Mouse (Mus musculus): ENCODE results near the gene Adgrl4. TPM values are rescaled to one million over a fixed set of nuclear protein-coding genes. Genes with fewer than 3 reads are reported as not detected.

The Adgrl4 gene
- polyA plus RNA-seq, 1 experiment from 2014 or later: 15.5 TPM

DNA sequence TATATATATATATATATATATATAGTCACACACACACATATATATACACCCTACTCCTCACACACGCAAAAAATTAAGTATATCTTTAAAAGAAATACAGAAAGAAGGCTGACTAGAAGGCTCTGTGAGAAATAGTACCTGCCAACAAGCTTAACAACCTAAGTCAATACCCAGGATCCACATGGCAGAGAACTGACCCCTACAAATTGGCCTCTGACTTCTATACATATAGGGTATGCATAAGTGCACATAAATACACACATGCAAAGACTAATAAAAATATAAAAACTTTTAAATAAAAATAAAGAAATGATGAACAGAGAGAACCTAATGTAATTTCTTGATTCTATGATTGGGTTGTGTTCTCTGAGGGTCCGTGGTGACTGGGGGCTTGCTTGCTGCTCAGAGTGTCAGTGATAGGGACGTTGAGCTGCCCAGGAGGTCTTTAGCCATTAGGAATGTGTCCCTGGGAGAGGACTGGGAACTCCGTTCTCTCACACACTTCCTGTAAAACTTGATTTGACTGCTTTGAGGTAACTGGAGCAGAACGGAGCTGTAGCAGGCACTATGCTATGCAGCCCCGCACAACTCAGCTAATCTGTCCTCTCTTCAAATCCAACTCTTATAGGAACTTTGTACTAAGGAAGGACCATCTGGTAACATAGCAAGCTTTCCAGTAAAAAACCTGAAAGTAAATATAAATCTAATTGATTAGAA lies 17.5 kb downstream of the Adgrl4 start:
- H3K36me3 ChIP-seq (ENCODE audit: control insufficient read depth, insufficient read depth, low read length): no peaks in the 10 kb centered on the region
- 66% methylated on average over 6 of the region's 6 CpGs for WGBS
- DNase-seq (no peak), ATAC-seq (ENCODE audit: low FRiP score, low TSS enrichment) (no peak)
- H3K4me3 ChIP-seq (replicated peaks; ENCODE audit: low read depth, low read length): no peak overlapping the region
- no peak overlapping the region for H3K27ac ChIP-seq (replicated peaks; ENCODE audit: low read depth, low read length)
- no peak overlapping the region for H3K9ac ChIP-seq (replicated peaks; ENCODE audit: low read length)
- H3K27me3 ChIP-seq (ENCODE audit: control insufficient read depth, insufficient read depth, low read length): no peaks in the 10 kb centered on the region
- H3K9me3 ChIP-seq (ENCODE audit: control insufficient read depth, low read length): no peaks in the 10 kb centered on the region
- no peak overlapping the region for H3K4me2 ChIP-seq (ENCODE audit: low read length)
- no peaks in the 10 kb centered on the region for H3K4me1 ChIP-seq (ENCODE audit: control insufficient read depth, insufficient read depth, low read length)

DNA sequence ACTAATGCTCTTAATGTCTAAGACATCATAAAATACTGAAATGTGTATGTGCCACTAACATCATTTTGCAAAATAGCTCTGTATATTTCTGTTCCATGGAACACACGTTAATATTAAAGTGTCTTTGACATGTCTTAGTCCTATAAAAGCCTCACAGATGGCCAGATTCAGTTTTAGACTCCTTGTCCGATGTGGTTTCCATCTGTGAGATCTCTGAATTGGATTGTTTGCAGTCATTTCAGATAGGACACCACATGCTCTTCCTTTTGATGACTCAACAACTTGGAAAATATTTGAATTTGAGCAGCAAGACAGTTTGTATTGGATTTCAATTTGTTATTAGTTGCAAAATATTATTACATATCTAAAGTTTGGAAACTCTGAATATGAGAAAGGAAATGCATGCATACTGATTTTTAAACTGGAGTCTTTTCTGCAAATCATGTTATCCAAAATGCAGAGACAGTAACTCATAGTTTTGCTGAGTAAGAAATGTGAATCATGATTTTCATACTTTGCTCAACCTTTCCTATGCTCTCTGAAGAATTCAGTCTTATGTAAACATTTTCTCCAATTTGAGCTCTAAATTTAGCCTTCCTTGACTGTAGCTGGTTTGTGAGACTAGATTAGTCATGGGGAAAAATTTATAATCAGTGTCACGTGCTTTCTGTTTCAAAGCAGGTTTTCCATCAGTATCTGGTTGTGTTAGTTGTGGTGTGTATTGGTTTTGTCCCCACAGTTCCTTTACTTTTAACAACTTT lies 21.9 kb downstream of the Adgrl4 start:
- Histone ChIP-seq H3K4me3 (replicated peaks; ENCODE audit: low read depth, low read length) (no peak overlapping the region), H3K9me3 (ENCODE audit: control insufficient read depth, low read length) (no peaks in the 10 kb centered on the region), H3K36me3 (ENCODE audit: control insufficient read depth, insufficient read depth, low read length) (no peaks in the 10 kb centered on the region), H3K4me1 (ENCODE audit: control insufficient read depth, insufficient read depth, low read length) (no peaks in the 10 kb centered on the region), H3K27ac (replicated peaks; ENCODE audit: low read depth, low read length) (no peak overlapping the region), H3K4me2 (ENCODE audit: low read length) (no peak overlapping the region), H3K27me3 (ENCODE audit: control insufficient read depth, insufficient read depth, low read length) (no peaks in the 10 kb centered on the region), H3K9ac (replicated peaks; ENCODE audit: low read length) (no peak overlapping the region)
- DNase-seq: no peak
- WGBS: 83% methylated on average over 3 of the region's 3 CpGs
- ATAC-seq (ENCODE audit: low FRiP score, low TSS enrichment): no peak

DNA sequence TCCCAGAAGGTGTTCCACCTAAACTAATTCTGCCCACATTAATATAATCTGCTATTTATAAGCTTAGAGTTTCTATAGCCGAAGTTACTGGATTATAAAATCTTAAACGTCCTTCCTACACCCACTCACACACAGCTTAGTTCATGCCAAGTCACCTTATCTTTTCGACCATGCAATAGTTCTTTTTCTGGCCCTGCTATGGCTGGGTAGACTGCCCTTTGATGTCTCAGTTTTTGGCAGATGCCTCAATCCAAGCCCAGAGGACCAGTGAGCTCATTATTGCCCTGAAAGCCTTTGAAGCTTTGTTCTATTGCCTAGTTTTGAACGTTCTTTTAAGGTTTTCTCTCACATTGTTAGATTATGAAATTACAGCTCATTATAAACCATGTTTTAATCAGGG lies 27.5 kb downstream of the Adgrl4 start:
- no peak overlapping the region for H3K4me2 ChIP-seq (ENCODE audit: low read length)
- H3K4me3 ChIP-seq (replicated peaks; ENCODE audit: low read depth, low read length): no peak overlapping the region
- peak; percentile 13 for DNase-seq
- 36% methylated on average over 4 of the region's 4 CpGs for WGBS
- H3K4me1 ChIP-seq (ENCODE audit: control insufficient read depth, insufficient read depth, low read length): no peaks in the 10 kb centered on the region
- no peak overlapping the region for H3K9ac ChIP-seq (replicated peaks; ENCODE audit: low read length)
- H3K27me3 ChIP-seq (ENCODE audit: control insufficient read depth, insufficient read depth, low read length): no peaks in the 10 kb centered on the region
- H3K9me3 ChIP-seq (ENCODE audit: control insufficient read depth, low read length): no peaks in the 10 kb centered on the region
- no peak for ATAC-seq (ENCODE audit: low FRiP score, low TSS enrichment)
- H3K36me3 ChIP-seq (ENCODE audit: control insufficient read depth, insufficient read depth, low read length): no peaks in the 10 kb centered on the region
- H3K27ac ChIP-seq (replicated peaks; ENCODE audit: low read depth, low read length): no peak overlapping the region

DNA sequence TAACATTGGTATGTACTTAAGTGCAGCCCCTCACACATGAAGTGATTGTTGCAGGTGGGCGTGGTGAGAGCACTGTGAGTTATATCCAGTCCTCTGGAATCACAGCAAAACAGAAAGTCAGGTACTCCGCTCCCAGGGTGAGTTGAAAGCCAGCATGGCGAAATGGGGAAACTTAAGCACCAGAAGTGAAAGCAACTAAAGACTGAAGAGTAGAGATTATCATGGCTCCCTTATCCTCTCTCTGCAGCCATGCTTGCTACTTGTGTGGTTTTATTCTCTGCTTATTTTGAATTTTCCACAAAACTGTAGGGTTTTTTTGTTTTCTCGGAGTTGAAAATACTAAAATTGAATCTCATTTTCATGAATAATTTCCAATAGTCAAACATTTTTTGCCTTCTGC lies 51.2 kb downstream of the Adgrl4 start:
- Histone ChIP-seq H3K9me3 (ENCODE audit: control insufficient read depth, low read length) (no peaks in the 10 kb centered on the region), H3K4me1 (ENCODE audit: control insufficient read depth, insufficient read depth, low read length) (no peaks in the 10 kb centered on the region), H3K27ac (replicated peaks; ENCODE audit: low read depth, low read length) (no peak overlapping the region), H3K9ac (replicated peaks; ENCODE audit: low read length) (no peak overlapping the region), H3K36me3 (ENCODE audit: control insufficient read depth, insufficient read depth, low read length) (no peaks in the 10 kb centered on the region), H3K4me2 (ENCODE audit: low read length) (no peak overlapping the region), H3K27me3 (ENCODE audit: control insufficient read depth, insufficient read depth, low read length) (no peaks in the 10 kb centered on the region), H3K4me3 (replicated peaks; ENCODE audit: low read depth, low read length) (no peak overlapping the region)
- no peak for DNase-seq
- WGBS: 93% methylated on average over 4 of the region's 4 CpGs
- ATAC-seq (ENCODE audit: low FRiP score, low TSS enrichment): no peak

DNA sequence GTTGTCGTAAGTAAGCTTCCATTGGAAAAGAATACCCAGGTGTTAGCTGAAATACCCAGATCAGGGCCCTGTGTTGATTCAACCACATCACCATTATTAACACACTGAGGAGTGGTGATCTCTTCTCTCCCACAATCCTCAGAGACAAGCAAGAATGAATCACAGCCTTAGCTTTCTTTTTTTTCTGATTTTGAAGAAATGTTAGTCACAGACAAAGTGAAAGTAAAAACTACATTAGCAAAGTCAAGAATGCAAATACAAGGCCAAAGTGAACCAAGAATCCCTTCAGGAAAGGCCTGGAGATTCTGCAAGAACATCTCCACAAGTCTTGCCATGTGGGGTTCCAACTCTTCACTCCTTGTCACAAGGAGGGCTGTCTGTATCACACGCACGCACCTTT lies 67.9 kb downstream of the Adgrl4 start:
- DNase-seq: no peak
- ATAC-seq (ENCODE audit: low FRiP score, low TSS enrichment): no peak
- no peak overlapping the region for H3K4me2 ChIP-seq (ENCODE audit: low read length)
- H3K4me1 ChIP-seq (ENCODE audit: control insufficient read depth, insufficient read depth, low read length): no peaks in the 10 kb centered on the region
- WGBS: 95% methylated on average over 3 of the region's 3 CpGs
- no peak overlapping the region for H3K4me3 ChIP-seq (replicated peaks; ENCODE audit: low read depth, low read length)
- no peak overlapping the region for H3K27ac ChIP-seq (replicated peaks; ENCODE audit: low read depth, low read length)
- no peaks in the 10 kb centered on the region for H3K36me3 ChIP-seq (ENCODE audit: control insufficient read depth, insufficient read depth, low read length)
- H3K9me3 ChIP-seq (ENCODE audit: control insufficient read depth, low read length): no peaks in the 10 kb centered on the region
- H3K27me3 ChIP-seq (ENCODE audit: control insufficient read depth, insufficient read depth, low read length): no peaks in the 10 kb centered on the region
- no peak overlapping the region for H3K9ac ChIP-seq (replicated peaks; ENCODE audit: low read length)

DNA sequence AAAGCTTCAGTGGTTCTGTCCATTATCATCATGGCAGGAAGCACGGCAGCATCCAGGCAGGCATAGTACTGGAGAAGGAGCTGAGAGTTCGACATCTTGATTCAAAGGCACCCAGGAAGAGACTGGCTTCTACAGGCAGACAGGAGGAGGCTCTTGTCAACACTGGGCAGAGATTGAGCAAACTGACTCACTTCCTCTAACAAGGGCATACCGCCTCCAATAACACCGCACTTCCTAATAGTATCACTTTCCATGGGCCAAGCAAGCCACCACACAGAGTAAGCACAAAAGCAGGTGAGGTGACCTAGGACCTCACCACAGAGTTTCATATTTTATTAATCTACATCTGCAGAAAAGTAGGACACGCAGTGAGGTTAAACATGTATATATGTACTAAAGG lies 73.5 kb downstream of the Adgrl4 start:
- H3K27me3 ChIP-seq (ENCODE audit: control insufficient read depth, insufficient read depth, low read length): no peaks in the 10 kb centered on the region
- no peak for ATAC-seq (ENCODE audit: low FRiP score, low TSS enrichment)
- DNase-seq: no peak
- H3K4me1 ChIP-seq (ENCODE audit: control insufficient read depth, insufficient read depth, low read length): no peaks in the 10 kb centered on the region
- H3K4me2 ChIP-seq (ENCODE audit: low read length): no peak overlapping the region
- no peaks in the 10 kb centered on the region for H3K36me3 ChIP-seq (ENCODE audit: control insufficient read depth, insufficient read depth, low read length)
- no peak overlapping the region for H3K4me3 ChIP-seq (replicated peaks; ENCODE audit: low read depth, low read length)
- H3K27ac ChIP-seq (replicated peaks; ENCODE audit: low read depth, low read length): no peak overlapping the region
- H3K9me3 ChIP-seq (ENCODE audit: control insufficient read depth, low read length): no peaks in the 10 kb centered on the region
- no peak overlapping the region for H3K9ac ChIP-seq (replicated peaks; ENCODE audit: low read length)
- WGBS: 91% methylated on average over 5 of the region's 5 CpGs

DNA sequence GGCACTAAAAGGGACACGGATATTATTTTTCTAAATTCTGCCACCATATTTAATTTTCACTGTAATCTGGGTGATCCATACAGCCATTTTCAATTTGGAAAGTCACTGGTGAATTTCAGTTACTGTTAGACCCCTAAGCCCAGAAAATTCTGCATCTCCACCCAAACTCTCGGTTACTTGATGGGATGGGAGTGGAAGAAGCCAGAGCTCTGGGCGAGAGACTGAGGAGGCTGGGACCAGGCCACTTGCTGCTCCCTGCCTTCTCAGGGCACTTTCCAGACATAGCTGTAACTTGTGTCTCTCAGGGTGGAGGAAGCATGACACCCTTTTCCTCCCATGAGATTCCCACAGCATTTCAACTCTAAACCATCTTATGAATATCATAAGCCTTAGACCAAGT lies 109.5 kb downstream of the Adgrl4 start:
- no peak overlapping the region for H3K4me2 ChIP-seq (ENCODE audit: low read length)
- no peaks in the 10 kb centered on the region for H3K9me3 ChIP-seq (ENCODE audit: control insufficient read depth, low read length)
- no peak overlapping the region for H3K9ac ChIP-seq (replicated peaks; ENCODE audit: low read length)
- no peaks in the 10 kb centered on the region for H3K27me3 ChIP-seq (ENCODE audit: control insufficient read depth, insufficient read depth, low read length)
- H3K27ac ChIP-seq (replicated peaks; ENCODE audit: low read depth, low read length): no peak overlapping the region
- 94% methylated on average over 3 of the region's 3 CpGs for WGBS
- ATAC-seq (ENCODE audit: low FRiP score, low TSS enrichment) (no peak), DNase-seq (no peak)
- no peaks in the 10 kb centered on the region for H3K36me3 ChIP-seq (ENCODE audit: control insufficient read depth, insufficient read depth, low read length)
- H3K4me1 ChIP-seq (ENCODE audit: control insufficient read depth, insufficient read depth, low read length): no peaks in the 10 kb centered on the region
- no peak overlapping the region for H3K4me3 ChIP-seq (replicated peaks; ENCODE audit: low read depth, low read length)

DNA sequence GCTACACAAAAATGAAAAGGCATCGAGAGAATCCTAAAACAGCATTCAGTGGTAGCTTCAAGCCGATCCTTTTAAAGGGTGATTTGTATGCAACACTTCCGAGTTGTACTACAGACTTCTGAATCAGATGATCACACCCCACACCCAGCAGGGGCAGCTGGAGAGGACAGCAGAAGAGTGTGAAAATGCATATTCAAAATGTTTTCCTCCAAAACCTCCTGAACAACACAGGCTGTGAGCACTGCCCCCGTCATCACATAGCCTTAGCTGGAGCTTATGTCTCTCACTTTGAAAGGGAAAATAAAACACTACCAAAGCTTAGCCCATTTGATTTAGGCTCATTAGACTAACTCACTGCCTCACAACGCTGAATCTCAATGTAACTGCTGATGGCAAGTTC lies 113.3 kb downstream of the Adgrl4 start:
- DNase-seq: no peak
- ATAC-seq (ENCODE audit: low FRiP score, low TSS enrichment): no peak
- Histone ChIP-seq H3K27ac (replicated peaks; ENCODE audit: low read depth, low read length) (no peak overlapping the region), H3K4me3 (replicated peaks; ENCODE audit: low read depth, low read length) (no peak overlapping the region), H3K9ac (replicated peaks; ENCODE audit: low read length) (no peak overlapping the region), H3K4me2 (ENCODE audit: low read length) (no peak overlapping the region), H3K9me3 (ENCODE audit: control insufficient read depth, low read length) (no peaks in the 10 kb centered on the region), H3K4me1 (ENCODE audit: control insufficient read depth, insufficient read depth, low read length) (no peaks in the 10 kb centered on the region), H3K27me3 (ENCODE audit: control insufficient read depth, insufficient read depth, low read length) (no peaks in the 10 kb centered on the region), H3K36me3 (ENCODE audit: control insufficient read depth, insufficient read depth, low read length) (no peaks in the 10 kb centered on the region)
- 53% methylated on average over 5 of the region's 5 CpGs for WGBS

DNA sequence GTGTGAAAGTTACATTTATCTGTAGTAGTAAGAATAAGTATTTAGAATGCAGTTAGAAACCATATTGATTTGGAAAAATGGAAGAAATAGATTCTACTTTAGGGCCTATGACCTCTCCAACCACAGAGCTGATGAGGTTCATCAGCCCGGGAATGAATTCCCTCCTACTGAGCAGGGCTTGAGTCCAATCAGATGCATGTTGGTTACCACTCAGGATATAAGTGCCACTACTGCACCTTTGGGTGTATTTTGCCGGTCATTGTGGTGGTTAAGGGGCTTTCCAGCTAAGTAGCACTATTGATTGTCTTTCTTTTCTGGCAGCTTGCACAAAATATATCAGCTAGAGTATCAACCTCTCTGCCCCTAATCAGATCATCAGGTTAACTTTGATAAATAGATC lies 118.9 kb downstream of the Adgrl4 start:
- H3K4me2 ChIP-seq (ENCODE audit: low read length): no peak overlapping the region
- ATAC-seq (ENCODE audit: low FRiP score, low TSS enrichment): no peak
- H3K4me1 ChIP-seq (ENCODE audit: control insufficient read depth, insufficient read depth, low read length): no peaks in the 10 kb centered on the region
- no peak for DNase-seq
- no peaks in the 10 kb centered on the region for H3K27me3 ChIP-seq (ENCODE audit: control insufficient read depth, insufficient read depth, low read length)
- H3K4me3 ChIP-seq (replicated peaks; ENCODE audit: low read depth, low read length): no peak overlapping the region
- no peak overlapping the region for H3K9ac ChIP-seq (replicated peaks; ENCODE audit: low read length)
- H3K9me3 ChIP-seq (ENCODE audit: control insufficient read depth, low read length): no peaks in the 10 kb centered on the region
- H3K27ac ChIP-seq (replicated peaks; ENCODE audit: low read depth, low read length): no peak overlapping the region
- no peaks in the 10 kb centered on the region for H3K36me3 ChIP-seq (ENCODE audit: control insufficient read depth, insufficient read depth, low read length)
- 88% methylated on average over 2 of the region's 2 CpGs for WGBS
